Mouse (Mus musculus): Measurements from ENCODE around the gene Prg4. TPM values are rescaled to one million over a fixed set of nuclear protein-coding genes. Genes with fewer than 3 reads are reported as not detected.

Gene Prg4
- 1.9 TPM for total RNA-seq (2023)

DNA sequence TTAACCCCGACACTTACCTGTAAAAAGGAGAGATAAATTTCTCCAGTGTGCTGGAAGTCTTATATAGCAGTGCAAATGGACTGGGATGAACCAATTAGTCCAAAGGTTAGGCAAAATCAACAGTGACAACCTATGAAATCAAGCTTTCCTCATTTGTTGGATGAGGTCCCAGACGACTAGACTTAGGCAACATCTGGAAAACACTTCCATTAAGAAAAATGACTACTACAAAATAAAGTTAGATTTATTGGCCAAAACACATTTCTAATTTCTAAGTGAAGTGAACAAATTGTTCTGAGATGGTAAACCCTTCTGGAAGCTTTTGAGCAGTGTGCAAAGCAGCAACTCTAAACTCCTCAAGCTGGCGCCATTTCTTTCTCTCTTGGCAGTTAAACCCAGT lies at the start of gene Prg4:
TSS of gene Prg4 (minus strand) at position 34 of the 400 bp plus-strand sequence.

Other genes with a start within 250 kb of the Prg4 start
- not detected for gene Pdc, start 146.7 kb downstream of the Prg4 start, total RNA-seq (2023)
- 289 TPM for gene Tpr, start 73.3 kb downstream of the Prg4 start, total RNA-seq (2023)
- gene Odr4, start 73.1 kb downstream of the Prg4 start, total RNA-seq (2023), result 23.8 TPM

Measured in CD8-positive naive resting alpha-beta T cell, adult 57 days (primary cell).